Mouse (Mus musculus) ovary, postnatal 14 days (tissue): ENCODE results near the gene Il1f6.
"Not testable (repeated sequence)": the region's sequence is repeated elsewhere in the genome, so short reads cannot be mapped to it uniquely, and the experiment has no call there.

Experiments
- DNase-seq: peaks from one replicate; pipeline ENCODE4 v3.0.0; 2022; ENCODE audit warnings: low spot score

Gene Il1f6

DNA sequence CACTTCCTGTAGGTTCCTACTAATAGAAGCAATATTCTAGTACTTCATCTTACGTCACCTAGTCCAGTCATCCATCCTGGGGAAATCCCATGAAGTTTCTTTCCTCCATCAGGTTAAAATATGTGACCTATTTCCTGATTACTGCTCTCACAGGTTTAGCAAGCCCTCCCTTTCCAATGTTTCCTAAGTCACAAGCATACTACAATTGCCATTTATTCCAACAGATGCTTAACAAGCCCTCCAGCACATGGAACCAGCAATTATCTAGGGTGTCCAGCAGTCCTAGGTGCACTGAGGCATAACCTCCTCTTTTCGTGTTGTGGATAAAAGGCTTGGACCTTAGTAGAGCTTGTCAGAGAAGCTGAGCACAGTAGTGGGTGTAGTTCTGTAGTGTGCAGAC is at the start of gene Il1f6:
TSS of gene Il1f6 (plus strand) at position 301 of the 400 bp plus-strand sequence.
- no peak for DNase-seq

DNA sequence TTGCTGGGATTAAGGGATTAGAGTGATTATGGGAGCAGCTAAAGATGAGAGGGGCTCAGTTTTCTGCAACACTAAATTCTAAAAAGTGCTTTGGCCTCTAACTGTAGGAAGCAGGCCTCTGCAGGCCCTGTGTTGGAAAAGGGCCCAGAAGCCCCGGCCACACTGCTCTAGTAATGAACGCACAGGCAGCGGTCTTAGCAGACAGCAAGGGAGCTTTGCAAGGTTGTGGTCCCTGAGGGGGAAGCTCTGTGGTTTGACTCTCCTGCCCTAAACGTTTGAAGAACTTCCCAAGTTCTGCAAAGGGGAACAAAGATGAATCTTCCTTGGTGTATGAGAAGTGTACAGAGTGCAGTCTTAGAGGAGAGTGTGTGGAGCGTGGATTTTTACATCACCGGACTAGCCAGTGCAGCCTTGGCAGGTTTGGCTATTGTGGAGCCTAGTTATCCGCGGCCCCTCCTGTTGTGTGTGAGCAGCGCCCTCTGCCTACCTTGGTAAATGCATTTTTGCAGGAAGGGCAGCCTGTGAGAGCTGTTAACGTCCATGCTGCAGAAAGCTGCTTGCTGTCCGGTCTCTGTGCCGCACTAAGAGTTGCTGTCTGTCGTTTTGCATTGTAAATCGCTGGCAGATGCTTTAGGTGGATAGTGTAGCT is 33.4 kb upstream of the Il1f6 start:
- peak; percentile 25 for DNase-seq

DNA sequence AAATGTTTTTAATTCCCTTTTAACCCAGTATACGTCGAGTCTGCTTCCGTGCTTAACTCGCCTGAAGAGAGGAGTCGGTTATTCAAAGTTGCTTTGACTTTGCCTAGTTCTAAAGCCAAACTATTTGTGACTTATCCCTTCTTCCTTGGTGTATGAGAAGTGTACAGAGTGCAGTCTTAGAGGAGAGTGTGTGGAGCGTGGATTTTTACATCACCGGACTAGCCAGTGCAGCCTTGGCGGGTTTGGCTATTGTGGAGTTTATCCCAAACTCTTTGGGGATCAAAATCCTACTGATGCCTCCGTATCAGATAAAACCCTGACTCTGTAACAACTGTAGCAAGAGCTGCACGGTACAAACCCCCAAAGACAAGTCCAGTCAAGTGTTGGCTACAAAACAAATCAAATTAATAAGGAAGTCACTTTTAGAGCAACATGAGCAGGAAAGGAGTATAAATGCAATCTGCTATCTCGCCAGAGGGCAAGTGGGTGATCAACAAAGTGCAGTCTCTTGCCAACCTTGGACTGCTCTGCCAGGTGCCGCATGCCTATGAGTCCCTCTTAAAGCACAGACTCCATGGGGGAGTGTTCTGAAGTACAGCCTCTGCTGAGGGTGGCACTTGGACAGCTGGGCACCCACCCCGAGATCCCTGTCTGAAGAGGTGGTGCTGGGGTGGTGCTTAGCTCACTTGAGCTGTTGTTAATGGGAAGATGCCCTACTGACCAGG is 32.6 kb upstream of the Il1f6 start:
- not testable (repeated sequence) for DNase-seq

DNA sequence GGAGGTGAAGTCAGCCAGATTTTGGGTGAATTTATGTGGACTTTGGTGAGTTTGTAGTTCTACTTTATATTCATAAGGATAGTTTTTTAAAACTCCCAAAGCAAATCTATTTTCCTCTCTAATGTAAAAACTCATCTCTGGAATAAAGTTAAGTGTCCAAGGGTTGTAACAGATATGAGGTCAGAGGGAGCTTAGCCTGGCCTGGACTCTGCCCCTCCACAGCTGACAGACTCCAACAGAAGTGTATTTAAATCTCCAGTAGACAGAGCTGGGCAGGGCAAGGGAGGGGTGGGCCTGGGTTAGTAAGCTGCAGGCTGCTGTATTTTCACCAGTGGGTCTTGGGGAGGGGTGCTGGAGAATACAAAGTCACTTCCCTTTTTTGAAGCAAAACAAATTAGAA is 31.1 kb upstream of the Il1f6 start:
- DNase-seq, result not testable (repeated sequence)

DNA sequence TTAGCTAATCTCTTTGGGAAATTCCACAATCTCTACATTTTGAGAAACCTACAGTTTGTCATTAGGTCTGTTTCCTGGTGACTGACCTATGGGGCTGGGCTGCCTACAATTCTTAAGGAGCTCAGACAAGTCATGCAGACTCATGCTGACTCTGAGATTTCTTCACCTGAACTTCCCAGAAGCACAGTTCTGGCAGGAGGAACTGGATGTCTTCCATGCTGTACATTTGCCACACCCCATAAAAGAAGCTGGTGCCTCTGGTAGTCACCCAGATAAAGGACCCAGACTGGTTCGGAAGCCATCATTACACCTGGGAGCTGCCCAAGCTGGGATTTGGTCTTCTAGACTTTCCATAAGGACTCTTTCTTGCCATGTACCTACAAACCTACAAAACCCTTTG is 29.0 kb upstream of the Il1f6 start, which contains the start of gene Il1f9:
TSS of gene Il1f9 (plus strand) at position 301 of the 400 bp plus-strand sequence.
- no peak for DNase-seq

DNA sequence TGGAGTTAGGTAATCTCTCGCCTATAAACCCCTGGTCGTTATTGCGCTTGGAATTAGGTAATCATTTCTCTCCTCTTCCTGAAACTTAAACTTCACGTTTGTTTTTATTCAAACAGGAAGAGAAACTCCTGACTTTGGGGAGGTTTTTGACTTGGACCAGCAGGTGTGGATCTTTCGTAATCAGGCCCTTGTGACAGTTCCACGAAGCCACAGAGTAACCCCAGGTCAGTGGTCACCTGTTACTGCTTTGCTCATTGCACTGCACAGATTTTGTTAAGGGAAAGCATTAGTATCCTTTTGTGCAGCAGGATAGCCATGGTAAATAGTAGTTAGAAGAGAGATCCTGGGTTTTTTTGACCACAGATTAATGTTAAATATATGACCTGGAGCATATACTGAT is 27.6 kb upstream of the Il1f6 start:
- no peak for DNase-seq

DNA sequence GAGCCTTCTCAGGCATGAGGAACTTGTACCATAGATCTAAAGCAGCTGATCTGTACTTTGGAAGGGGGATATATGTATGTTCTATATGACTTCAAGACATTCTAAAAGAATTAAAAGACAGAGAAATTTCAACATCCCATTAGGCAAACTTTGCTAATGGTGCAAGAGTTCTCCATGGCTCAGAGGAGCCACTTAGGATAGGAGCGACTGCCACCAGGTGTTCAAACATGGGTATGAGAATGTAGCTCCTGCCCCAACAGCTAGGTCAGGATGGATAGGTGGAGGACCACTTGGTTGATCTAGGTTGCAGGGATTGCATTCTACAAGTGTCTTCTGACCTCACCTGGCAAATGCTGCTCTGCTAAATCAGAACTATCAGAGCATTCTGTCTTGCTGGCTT is 27.0 kb upstream of the Il1f6 start:
- no peak for DNase-seq

DNA sequence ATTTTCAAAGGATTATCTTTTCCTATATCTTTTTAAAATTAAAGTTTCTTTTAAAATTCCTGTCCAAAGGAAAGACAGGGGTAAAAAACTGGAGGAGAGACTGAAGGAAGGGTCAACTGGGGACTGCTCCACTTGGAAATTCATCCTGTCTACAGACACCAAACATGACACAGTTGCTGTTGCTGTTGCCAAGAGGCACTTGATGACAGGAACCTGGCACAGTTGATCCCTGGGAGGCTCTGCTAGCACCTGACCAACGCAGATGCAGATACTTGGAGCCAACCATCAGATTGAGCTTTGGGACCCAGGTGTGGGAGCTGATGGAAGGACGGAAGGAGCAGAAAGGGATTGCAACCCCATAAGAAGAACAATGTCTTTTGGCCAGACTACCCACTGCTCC is 12.0 kb downstream of the Il1f6 start:
- no peak for DNase-seq

DNA sequence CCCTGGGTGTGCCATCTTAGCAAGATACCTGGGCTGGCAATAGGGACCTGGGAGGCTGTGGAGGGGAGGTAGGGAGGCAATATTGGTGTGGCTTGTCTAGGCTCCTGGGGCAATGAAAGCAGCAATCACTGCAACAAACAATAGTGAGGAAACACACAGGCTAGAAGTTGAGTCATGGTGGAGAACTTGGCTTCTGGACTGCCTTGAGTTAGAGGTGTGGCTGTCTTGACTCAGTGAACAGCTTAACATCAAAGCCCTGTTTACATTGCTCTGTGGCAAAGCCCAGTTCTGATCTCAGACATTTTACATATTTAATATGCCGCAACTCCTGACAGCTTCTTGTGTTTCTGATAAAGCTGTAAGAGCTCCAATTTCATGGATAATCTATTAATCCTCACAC is 52.3 kb downstream of the Il1f6 start:
- no peak for DNase-seq

DNA sequence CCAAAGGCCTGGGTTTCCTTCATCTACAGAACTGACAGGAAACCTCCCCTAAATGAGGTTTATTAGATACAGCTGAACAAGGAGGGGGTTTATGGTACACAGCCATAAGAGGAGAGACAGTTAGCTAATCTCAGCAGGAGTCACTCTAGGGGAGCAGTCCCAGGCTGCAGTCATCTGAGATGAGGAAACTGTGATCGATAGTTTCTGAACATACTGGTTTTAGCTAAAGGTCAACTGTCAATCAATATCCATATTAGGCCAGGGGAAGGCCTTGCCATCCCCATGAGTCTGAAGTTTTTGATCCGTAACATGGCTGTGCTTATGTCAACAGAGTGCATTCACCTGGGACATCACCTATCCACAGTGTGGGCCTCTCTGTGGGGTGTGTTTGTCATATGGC is 58.4 kb downstream of the Il1f6 start:
- no peak for DNase-seq

DNA sequence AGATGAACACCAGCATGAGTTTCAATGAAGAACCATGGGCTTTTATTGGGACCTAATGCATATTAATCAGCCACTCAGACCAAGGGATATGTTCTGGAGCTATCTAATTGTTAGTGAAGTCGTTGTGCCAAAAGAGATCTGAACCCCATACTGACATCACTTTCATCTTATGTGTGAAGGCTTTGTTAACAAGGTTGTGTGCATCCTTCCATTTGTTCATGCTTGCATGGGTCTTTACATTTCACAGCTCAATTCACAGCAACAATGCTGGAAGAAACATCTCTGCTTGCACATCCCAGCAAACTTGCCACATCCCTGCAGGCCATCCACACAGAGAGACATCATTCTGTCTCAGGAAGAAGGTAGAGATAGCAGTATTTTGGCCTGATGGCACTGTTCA is 59.9 kb downstream of the Il1f6 start:
- DNase-seq, result no peak
